Mouse (Mus musculus): ENCODE measurements around the gene Rbmx.

DNA sequence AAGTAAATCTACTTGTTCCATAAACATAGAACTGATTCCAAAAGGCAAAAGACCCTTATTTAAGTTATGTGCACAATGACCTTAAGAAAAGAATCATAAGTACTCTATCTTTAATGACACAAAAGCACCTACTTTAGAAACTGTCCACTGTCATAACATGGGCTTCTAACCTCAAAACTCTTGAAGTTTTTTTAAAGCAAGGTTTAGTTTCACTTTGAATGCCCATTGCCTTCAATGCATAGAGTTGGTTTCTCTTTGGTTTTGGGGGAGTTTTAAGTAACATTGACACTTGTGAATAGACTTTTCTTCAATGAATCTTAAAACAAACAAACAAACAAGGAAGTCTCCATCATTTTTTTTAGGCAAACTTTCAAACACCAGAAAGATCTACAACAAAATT is 55.3 kb downstream of the Rbmx start:
- TF ChIP-seq GATA1 (IDR thresholded peaks at IDR 0.05; ENCODE audit: borderline replicate concordance, low read length) (no peak), FLI1 (IDR thresholded peaks at IDR 0.05; ENCODE audit: low read length) (no peak)

All from megakaryocyte, embryonic 14.5 days (primary cell).